Mouse (Mus musculus): ENCODE measurements around the gene Sparc.

- TF ChIP-seq CTCF (IDR thresholded peaks at IDR 0.05; ENCODE audit: borderline replicate concordance, insufficient read depth, low read length) = peak; percentile 77
- no peak for TF ChIP-seq POLR2A (IDR thresholded peaks at IDR 0.05; ENCODE audit: low read depth, low read length)
These were observed 33.2 kb downstream of the Sparc start for GRCm38 (mm10) chr11:55389778-55390177.

All from embryonic fibroblast, embryonic 13.5 days (primary cell).